Mouse (Mus musculus) stomach, postnatal 0 days (tissue): ENCODE results near the gene Gtf2ird2.

Experiments
- CTCF ChIP-seq: IDR thresholded peaks from 2 replicates; pipeline ENCODE4 v1.5.1; 2016; ENCODE audit warnings: antibody characterized with exemption, low read depth, mild to moderate bottlenecking, moderate library complexity
- EP300 ChIP-seq: optimal IDR thresholded peaks from 2 replicates; pipeline ENCODE3; 2016; ENCODE audit warnings: antibody characterized with exemption

DNA sequence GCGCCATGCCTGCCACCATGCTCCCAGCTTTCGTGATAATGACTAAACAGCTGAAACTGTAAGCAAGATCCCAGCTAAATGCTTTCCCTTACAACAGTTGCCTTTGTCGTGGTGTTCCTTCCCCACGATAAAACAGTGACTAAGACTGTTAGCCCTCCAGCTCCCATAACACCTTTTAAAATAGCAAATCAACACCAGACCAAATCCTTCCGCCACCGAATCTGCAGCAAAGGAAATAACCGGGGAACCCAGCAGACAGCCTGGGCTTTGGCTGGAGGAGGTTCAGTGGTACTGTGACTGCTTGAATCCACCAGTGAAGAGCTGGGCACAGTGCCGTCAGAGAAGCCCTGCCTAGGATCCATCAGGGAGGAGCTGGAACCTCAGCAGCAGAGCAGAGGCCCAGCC, 65.4 kb downstream of the Gtf2ird2 start:
- TF ChIP-seq EP300 (no peak), CTCF (no peak)
